Mouse (Mus musculus) 416B (cell line): ENCODE data around the gene 9530003J23Rik.
"Not testable (repeated sequence)": the region's sequence is repeated elsewhere in the genome, so short reads cannot be mapped to it uniquely, and the experiment has no call there.

Experiments used
- DNase-seq: peaks from one replicate; pipeline ENCODE4 v3.0.0; 2011; ENCODE audit warnings: low read depth

Gene 9530003J23Rik

GRCm38 (mm10) chr10:117225094-117225493 lies 13.4 kb downstream of the 9530003J23Rik start:
- peak; percentile 64 for DNase-seq

- DNase-seq, result peak; percentile 95
These were observed 14.2 kb downstream of the 9530003J23Rik start, which contains the start of gene Yeats4 for GRCm38 (mm10) chr10:117224102-117224990. Yeats4 (minus strand) TSS chr10:117224507.

GRCm38 (mm10) chr10:117223758-117224101 lies 14.8 kb downstream of the 9530003J23Rik start:
- DNase-seq, result no peak

GRCm38 (mm10) chr10:117222821-117223220 lies 15.7 kb downstream of the 9530003J23Rik start:
- DNase-seq, result no peak

- DNase-seq, result no peak
These were observed 20.2 kb downstream of the 9530003J23Rik start for GRCm38 (mm10) chr10:117218351-117218750.

GRCm38 (mm10) chr10:117217246-117217840 lies 21.2 kb downstream of the 9530003J23Rik start:
- DNase-seq, result peak; percentile 61

- DNase-seq, result peak; percentile 68
These were observed 21.7 kb downstream of the 9530003J23Rik start for GRCm38 (mm10) chr10:117216793-117217192.

- peak; percentile 53 for DNase-seq
These were observed 22.4 kb downstream of the 9530003J23Rik start for GRCm38 (mm10) chr10:117216132-117216495.

GRCm38 (mm10) chr10:117215409-117216131 lies 22.9 kb downstream of the 9530003J23Rik start:
- DNase-seq, result peak; percentile 47

- no peak for DNase-seq
These were observed 27.5 kb downstream of the 9530003J23Rik start for GRCm38 (mm10) chr10:117211023-117211422.

- peak; percentile 84 for DNase-seq
These were observed 29.0 kb downstream of the 9530003J23Rik start for GRCm38 (mm10) chr10:117209469-117209938.

GRCm38 (mm10) chr10:117208787-117209186 lies 29.7 kb downstream of the 9530003J23Rik start:
- DNase-seq, result not testable (repeated sequence)

- DNase-seq, result no peak
These were observed 30.3 kb downstream of the 9530003J23Rik start for GRCm38 (mm10) chr10:117208221-117208620.

GRCm38 (mm10) chr10:117206070-117206469 lies 32.4 kb downstream of the 9530003J23Rik start:
- no peak for DNase-seq

- DNase-seq, result peak; percentile 36
These were observed 34.9 kb downstream of the 9530003J23Rik start for GRCm38 (mm10) chr10:117203558-117203981.

GRCm38 (mm10) chr10:117202981-117203557 lies 35.4 kb downstream of the 9530003J23Rik start:
- no peak for DNase-seq

GRCm38 (mm10) chr10:117199701-117200100 lies 38.8 kb downstream of the 9530003J23Rik start:
- DNase-seq, result no peak

- no peak for DNase-seq
These were observed 41.8 kb downstream of the 9530003J23Rik start for GRCm38 (mm10) chr10:117196696-117197095.

GRCm38 (mm10) chr10:117195748-117196147 lies 42.8 kb downstream of the 9530003J23Rik start:
- DNase-seq, result no peak

- no peak for DNase-seq
These were observed 43.5 kb downstream of the 9530003J23Rik start for GRCm38 (mm10) chr10:117195005-117195404.

- no peak for DNase-seq
These were observed 45.1 kb downstream of the 9530003J23Rik start for GRCm38 (mm10) chr10:117193364-117193763.
